Mouse (Mus musculus) CH12.LX (cell line): Measurements from ENCODE around the gene Coch. TPM values are rescaled to one million over a fixed set of nuclear protein-coding genes. Genes with fewer than 3 reads are reported as not detected.

Source experiments
- DNase-seq: peaks from one replicate; pipeline ENCODE4 v3.0.0-alpha.2; 2013; ENCODE audit errors: extremely low read depth
- H3K27ac ChIP-seq: 2 replicates; pipeline ENCODE4 v1.5.1; 2012; ENCODE audit warnings: low read depth, mild to moderate bottlenecking, control low read depth, moderate library complexity; ENCODE audit not compliant: insufficient read depth
- H3K27me3 ChIP-seq: replicated peaks from 2 replicates; pipeline ENCODE3; 2012; ENCODE audit warnings: inconsistent platforms
- H3K36me3 ChIP-seq, 2 experiments: replicated peaks in 1 of 2; 2 replicates each; pipeline versions ENCODE3 to v1.6.1; 2012; ENCODE audit warnings: inconsistent platforms in 1 of 2, low read length in 1 of 2, mild to moderate bottlenecking in 1 of 2, mixed read lengths in 1 of 2, moderate library complexity in 1 of 2; ENCODE audit not compliant: control insufficient read depth in 1 of 2, insufficient read depth in 1 of 2
- H3K4me1 ChIP-seq, 2 experiments: 2 replicates each; pipeline ENCODE4 v1.6.1; 2012; ENCODE audit warnings: inconsistent platforms in 1 of 2, moderate library complexity in 1 of 2; ENCODE audit not compliant: insufficient read depth in 2 of 2, control insufficient read depth in 1 of 2
- H3K4me2 ChIP-seq: 2 replicates; pipeline ENCODE4 v1.6.1; 2012; ENCODE audit warnings: low read depth, mild to moderate bottlenecking, control low read depth; ENCODE audit not compliant: poor library complexity, insufficient read depth, severe bottlenecking
- H3K4me3 ChIP-seq, 3 experiments: fragments of 150-350 bp in 1 of 3; sonication (generic) in 1 of 3; replicated peaks in 1 of 3; 2 replicates each; pipeline versions ENCODE3 to v1.5.1; 2011 to 2012; ENCODE audit warnings: low read depth in 2 of 3, low read length in 2 of 3, mild to moderate bottlenecking in 2 of 3, moderate library complexity in 2 of 3, control low read depth in 1 of 3, improper control_type of control experiment in 1 of 3, inconsistent platforms in 1 of 3, mixed read lengths in 1 of 3; ENCODE audit not compliant: poor library complexity in 1 of 3
- H3K79me2 ChIP-seq: replicated peaks from 2 replicates; pipeline ENCODE4 v1.6.1; 2012; ENCODE audit warnings: mild to moderate bottlenecking, moderate library complexity; ENCODE audit not compliant: control insufficient read depth, poor library complexity, insufficient read depth, severe bottlenecking; ENCODE audit errors: extremely low read depth
- H3K9ac ChIP-seq: 2 replicates; pipeline ENCODE4 v1.6.1; 2012; ENCODE audit warnings: low read depth, mild to moderate bottlenecking, control low read depth, moderate library complexity; ENCODE audit not compliant: insufficient read depth
- H3K9me3 ChIP-seq: replicated peaks from 2 replicates; pipeline ENCODE3; 2012; ENCODE audit warnings: low read length, inconsistent platforms, mixed read lengths
- CHD1 ChIP-seq: IDR thresholded peaks from 2 replicates; pipeline ENCODE4 v1.6.1; 2012; ENCODE audit warnings: low read depth, low read length, improper control_type of control experiment, inconsistent platforms
- CHD2 ChIP-seq: IDR thresholded peaks from 2 replicates; pipeline ENCODE4 v1.6.1; 2011; ENCODE audit warnings: low read length, improper control_type of control experiment
- CTCF ChIP-seq, 2 experiments: IDR thresholded peaks in 1 of 2; conservative IDR thresholded peaks in 1 of 2; 2 replicates each; pipeline ENCODE4 v1.5.1; 2011 to 2012; ENCODE audit warnings: low read depth in 2 of 2, low read length in 2 of 2, improper control_type of control experiment in 1 of 2, inconsistent platforms in 1 of 2, mild to moderate bottlenecking in 1 of 2, moderate library complexity in 1 of 2
- E2F4 ChIP-seq: IDR thresholded peaks from 2 replicates; pipeline ENCODE4 v1.6.1; 2011; ENCODE audit warnings: low read depth, low read length, improper control_type of control experiment; ENCODE audit not compliant: insufficient replicate concordance
- EP300 ChIP-seq: IDR thresholded peaks from 2 replicates; pipeline ENCODE4 v1.6.1; 2011; ENCODE audit warnings: low read length, improper control_type of control experiment
- GABPA ChIP-seq: IDR thresholded peaks from 2 replicates; pipeline ENCODE4 v1.6.1; 2012; ENCODE audit warnings: low read depth, low read length, improper control_type of control experiment, inconsistent platforms; ENCODE audit not compliant: insufficient replicate concordance
- IRF4 ChIP-seq: IDR thresholded peaks from 2 replicates; pipeline ENCODE4 v1.6.1; 2014; ENCODE audit warnings: low read depth, mild to moderate bottlenecking, inconsistent platforms, low read length, improper control_type of control experiment
- JUND ChIP-seq: conservative IDR thresholded peaks from 2 replicates; pipeline ENCODE4 v1.6.1; 2011; ENCODE audit warnings: low read depth, low read length, improper control_type of control experiment
- KAT2A ChIP-seq: IDR thresholded peaks from 2 replicates; pipeline ENCODE4 v1.6.1; 2012; ENCODE audit warnings: low read length, improper control_type of control experiment, inconsistent platforms; ENCODE audit not compliant: insufficient replicate concordance
- MAFK ChIP-seq: IDR thresholded peaks from 2 replicates; pipeline ENCODE4 v1.6.1; 2011; ENCODE audit warnings: low read length, improper control_type of control experiment; ENCODE audit not compliant: insufficient replicate concordance
- MAZ ChIP-seq: IDR thresholded peaks from 2 replicates; pipeline ENCODE4 v1.6.1; 2012; ENCODE audit warnings: low read depth, mild to moderate bottlenecking, inconsistent platforms, low read length, improper control_type of control experiment, moderate library complexity
- MYC ChIP-seq: IDR thresholded peaks from 2 replicates; pipeline ENCODE4 v1.6.1; 2011; ENCODE audit warnings: low read depth, mild to moderate bottlenecking, improper control_type of control experiment, low read length
- NELFE ChIP-seq: IDR thresholded peaks from 2 replicates; pipeline ENCODE4 v1.6.1; 2011; ENCODE audit warnings: low read depth, low read length, improper control_type of control experiment
- POLR2A ChIP-seq: IDR thresholded peaks from 2 replicates; pipeline ENCODE4 v1.6.1; 2011; ENCODE audit warnings: low read depth, mild to moderate bottlenecking, improper control_type of control experiment, low read length
- POLR2AphosphoS2 ChIP-seq: IDR thresholded peaks from 2 replicates; pipeline ENCODE4 v1.6.1; 2011; ENCODE audit warnings: low read depth, low read length, improper control_type of control experiment
- RAD21 ChIP-seq: IDR thresholded peaks from 2 replicates; pipeline ENCODE4 v1.6.1; 2011; ENCODE audit warnings: low read depth, mild to moderate bottlenecking, low read length, improper control_type of control experiment, moderate library complexity
- RCOR1 ChIP-seq: conservative IDR thresholded peaks from 2 replicates; pipeline ENCODE4 v1.6.1; 2012; ENCODE audit warnings: low read depth, mild to moderate bottlenecking, inconsistent platforms, low read length, improper control_type of control experiment
- TBP ChIP-seq: conservative IDR thresholded peaks from 2 replicates; pipeline ENCODE4 v1.6.1; 2011; ENCODE audit warnings: low read depth, low read length, improper control_type of control experiment
- UBTF ChIP-seq: IDR thresholded peaks from 2 replicates; pipeline ENCODE4 v1.6.1; 2012; ENCODE audit warnings: low read depth, mild to moderate bottlenecking, inconsistent platforms, low read length, improper control_type of control experiment, moderate library complexity
- USF1 ChIP-seq: IDR thresholded peaks from 2 replicates; pipeline ENCODE4 v1.6.1; 2014; ENCODE audit warnings: low read depth, mild to moderate bottlenecking, inconsistent platforms, low read length, improper control_type of control experiment
- USF2 ChIP-seq: conservative IDR thresholded peaks from 2 replicates; pipeline ENCODE4 v1.6.1; 2011; ENCODE audit warnings: low read depth, low read length, improper control_type of control experiment
- ZC3H11A ChIP-seq: IDR thresholded peaks from 2 replicates; pipeline ENCODE4 v1.6.1; 2012; ENCODE audit warnings: low read depth, mild to moderate bottlenecking, inconsistent platforms, low read length, improper control_type of control experiment
- ZMIZ1 ChIP-seq: IDR thresholded peaks from 2 replicates; pipeline ENCODE4 v1.6.1; 2012; ENCODE audit warnings: low read depth, mild to moderate bottlenecking, inconsistent platforms, low read length, improper control_type of control experiment
- ZNF384 ChIP-seq: IDR thresholded peaks from 2 replicates; pipeline ENCODE4 v1.6.1; 2012; ENCODE audit warnings: low read depth, low read length, improper control_type of control experiment, inconsistent platforms
- dilution Hi-C: fragments of 300-500 bp; cut with MboI; formaldehyde crosslinking; loops from 2 replicates; pipeline ENCODE4 v1.14.3; 2020; ENCODE audit warnings: low sequenced_read_pairs; ENCODE audit not compliant: extremely low pct_unique_long_range_greater_than_20kb, extremely low pct_ligation_motif_present
- in situ Hi-C: fragments of 300-500 bp; cut with MboI; formaldehyde crosslinking; loops from 3 replicates; pipeline ENCODE4 v1.14.3; 2019; ENCODE audit warnings: low sequenced_read_pairs, low pct_ligation_motif_present, low pct_unique_long_range_greater_than_20kb, mixed read lengths
- polyA plus RNA-seq: library from polyadenylated mRNA; unstranded; fragments of >175 nt; gene quantifications from 2 replicates; pipeline ENCODE4 v1.2.1, GENCODE M21; 2012; ENCODE audit warnings: low read depth; ENCODE audit not compliant: insufficient read length
- total RNA-seq, 2 experiments: library from RNA; depleted of rRNA; stranded (reverse); fragments of 300-350 nt in 1 of 2; fragments of >200 nt in 1 of 2; gene quantifications; 2 replicates each; pipeline ENCODE4 v1.2.3; 2012 to 2014

The Coch gene
- total and polyA plus RNA-seq, 3 experiments = not detected

DNA sequence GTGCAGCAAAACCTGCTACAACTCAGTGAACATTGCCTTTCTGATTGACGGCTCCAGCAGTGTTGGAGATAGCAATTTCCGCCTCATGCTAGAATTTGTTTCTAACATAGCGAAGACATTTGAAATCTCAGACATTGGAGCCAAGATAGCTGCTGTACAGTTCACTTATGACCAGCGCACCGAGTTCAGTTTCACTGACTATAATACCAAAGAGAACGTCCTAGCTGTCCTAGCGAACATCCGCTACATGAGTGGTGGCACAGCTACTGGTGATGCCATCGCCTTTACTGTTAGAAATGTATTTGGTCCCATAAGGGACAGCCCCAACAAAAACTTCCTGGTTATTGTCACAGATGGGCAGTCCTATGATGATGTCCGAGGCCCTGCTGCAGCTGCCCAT lies 10.2 kb downstream of the Coch start:
- Histone ChIP-seq H3K27ac (no peak overlapping the region), H3K9me3 (no peaks in the 10 kb centered on the region), H3K4me3 (no peak overlapping the region), H3K36me3 (peaks cover 0 to 11% of the 10 kb centered on the region in 2 experiments), H3K9ac (no peak overlapping the region), H3K4me2 (no peak overlapping the region), H3K79me2 (no peaks in the 10 kb centered on the region), H3K4me1 (no peaks in the 10 kb centered on the region), H3K27me3 (no peaks in the 10 kb centered on the region)
- TF ChIP-seq MAZ (no peak), POLR2AphosphoS2 (0 out of 2 replicates have a peak, but pooled peaks have one; percentile 37)
- dilution Hi-C loops = no loop called here
- in situ Hi-C loops = no loop called here
- DNase-seq = no peak

DNA sequence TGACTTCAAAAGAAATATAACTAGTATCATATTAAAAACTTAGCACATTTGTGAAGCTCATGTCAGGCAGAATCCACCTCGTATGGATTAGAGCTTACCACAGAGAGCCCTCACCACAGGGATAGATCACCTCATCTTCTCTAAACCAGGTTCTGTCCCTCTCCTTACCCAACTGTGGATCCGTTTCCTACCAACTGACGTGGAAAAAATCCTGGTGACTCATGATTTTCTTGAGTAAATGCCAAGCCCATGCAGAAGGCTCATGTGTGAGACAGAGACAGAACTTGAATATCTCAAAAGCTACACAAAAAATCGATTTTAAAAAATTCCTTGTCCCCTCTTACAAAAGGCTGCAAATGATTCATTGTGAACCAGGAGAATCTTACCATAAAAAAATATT lies 13.0 kb downstream of the Coch start:
- no peak overlapping the region for H3K9ac ChIP-seq
- dilution Hi-C loops (no loop called here), in situ Hi-C loops (no loop called here)
- peaks cover 6 to 27% of the 10 kb centered on the region in 2 experiments for H3K36me3 ChIP-seq
- no peak overlapping the region for H3K27ac ChIP-seq
- H3K4me2 ChIP-seq = no peak overlapping the region
- H3K79me2 ChIP-seq = no peaks in the 10 kb centered on the region
- no peak for DNase-seq
- no peaks in the 10 kb centered on the region for H3K9me3 ChIP-seq
- no peaks in the 10 kb centered on the region for H3K4me1 ChIP-seq
- H3K4me3 ChIP-seq = no peak overlapping the region
- no peaks in the 10 kb centered on the region for H3K27me3 ChIP-seq
- TF ChIP-seq CHD2 (no peak), POLR2AphosphoS2 (no peak), POLR2A (no peak), MAFK (no peak), NELFE (no peak), EP300 (no peak), RAD21 (no peak), USF1 (no peak), ZNF384 (no peak), RCOR1 (no peak), ZC3H11A (no peak), TBP (no peak), MYC (no peak), ZMIZ1 (no peak)

- in situ Hi-C loops = no loop called here
- no peak overlapping the region for H3K27ac ChIP-seq
- H3K27me3 ChIP-seq = no peaks in the 10 kb centered on the region
- H3K9me3 ChIP-seq = no peaks in the 10 kb centered on the region
- H3K4me1 ChIP-seq = peaks cover 0 to 4% of the 10 kb centered on the region in 2 experiments; a peak in 1 of 4 replicates
- no peak overlapping the region for H3K4me3 ChIP-seq
- no peaks in the 10 kb centered on the region for H3K79me2 ChIP-seq
- dilution Hi-C loops = no loop called here
- H3K9ac ChIP-seq = no peak overlapping the region
- no peak for DNase-seq
- no peak overlapping the region for H3K4me2 ChIP-seq
- no peak for TF ChIP-seq IRF4
- no peak for TF ChIP-seq UBTF
- TF ChIP-seq E2F4 = no peak
- no peak for TF ChIP-seq CTCF (conservative IDR thresholded peaks at IDR 0.05 in 1 of 2, IDR thresholded peaks at IDR 0.05 in 1 of 2; ENCODE audit: low read depth in 2 of 2, low read length in 2 of 2)
- no peak for TF ChIP-seq ZNF384
- no peak for TF ChIP-seq NELFE
- no peak for TF ChIP-seq RAD21
- TF ChIP-seq ZC3H11A = no peak
- TF ChIP-seq GABPA = no peak
- no peak for TF ChIP-seq POLR2AphosphoS2
- TF ChIP-seq USF2 = no peak
- TF ChIP-seq JUND = no peak
- TF ChIP-seq KAT2A = no peak
- TF ChIP-seq TBP = no peak
- TF ChIP-seq CHD1 = no peak
- peaks cover 15 to 59% of the 10 kb centered on the region in 2 experiments for H3K36me3 ChIP-seq
Measured at GRCm38 (mm10) chr12:51612361-51612760, 19.2 kb downstream of the Coch start.
